Mouse (Mus musculus) heart, embryonic 11.5 days (tissue): Measurements from ENCODE around the gene Ppard. TPM values are rescaled to one million over a fixed set of nuclear protein-coding genes. Genes with fewer than 3 reads are reported as not detected.
A peak's percentile ranks its signal among the peaks of the same experiment; 100 is the strongest.

Experiments
- ATAC-seq: fragments of 200-750 bp; cut with Nextera tagmentation; replicated peaks from 2 replicates; pipeline ENCODE4 v1.8.0; 2017; ENCODE audit warnings: moderate library complexity; ENCODE audit not compliant: insufficient number of reproducible peaks, low FRiP score, low TSS enrichment
- H3K27ac ChIP-seq: fragments of 300-500 bp; sonication (generic); 2 replicates; pipeline ENCODE4 v1.5.1; 2014; ENCODE audit warnings: mild to moderate bottlenecking, low read depth, low read length
- H3K27me3 ChIP-seq: fragments of 300-500 bp; sonication (generic); 2 replicates; pipeline ENCODE4 v1.6.1; 2014; ENCODE audit warnings: mild to moderate bottlenecking, low read length, mixed read lengths; ENCODE audit not compliant: control insufficient read depth, insufficient read depth
- H3K36me3 ChIP-seq: fragments of 300-500 bp; sonication (generic); 2 replicates; pipeline ENCODE4 v1.6.1; 2014; ENCODE audit warnings: mild to moderate bottlenecking, low read length, moderate library complexity, mixed read lengths; ENCODE audit not compliant: control insufficient read depth, insufficient read depth
- H3K4me1 ChIP-seq: fragments of 300-500 bp; sonication (generic); 2 replicates; pipeline ENCODE4 v1.6.1; 2014; ENCODE audit warnings: low read length; ENCODE audit not compliant: control insufficient read depth, insufficient read depth
- H3K4me2 ChIP-seq: fragments of 300-500 bp; sonication (generic); 2 replicates; pipeline ENCODE4 v1.6.1; 2014; ENCODE audit warnings: mild to moderate bottlenecking, moderate library complexity
- H3K4me3 ChIP-seq: fragments of 300-500 bp; sonication (generic); 2 replicates; pipeline ENCODE4 v1.5.1; 2014; ENCODE audit warnings: low read depth, low read length
- H3K9ac ChIP-seq: fragments of 300-500 bp; sonication (generic); 2 replicates; pipeline ENCODE4 v1.6.1; 2014; ENCODE audit warnings: mild to moderate bottlenecking, low read depth, low read length, moderate library complexity
- H3K9me3 ChIP-seq: fragments of 300-500 bp; sonication (generic); replicated peaks from 2 replicates; pipeline ENCODE4 v1.6.1; 2016; ENCODE audit warnings: low read length; ENCODE audit not compliant: control insufficient read depth
- WGBS: fragments of 180-500 bp; shearing (Covaris S2); extraction: QIAGEN DNeasy Blood & Tissue Kit; methylation state at CpG from one replicate; pipeline ENCODE4 v1.1.7; 2014; ENCODE audit not compliant: insufficient replicate concordance; 5-methylcytosine and 5-hydroxymethylcytosine counted together
- polyA plus RNA-seq: library from polyadenylated mRNA; unstranded; fragments of >200 nt; fragmentation: Nextera tagmentation; extraction: Ambion mirVana; gene quantifications from 2 replicates; pipeline ENCODE4 v1.2.1, GENCODE M21; 2014

The Ppard gene
- polyA plus RNA-seq, 1 experiment from 2014 or later: 2.0 TPM

DNA sequence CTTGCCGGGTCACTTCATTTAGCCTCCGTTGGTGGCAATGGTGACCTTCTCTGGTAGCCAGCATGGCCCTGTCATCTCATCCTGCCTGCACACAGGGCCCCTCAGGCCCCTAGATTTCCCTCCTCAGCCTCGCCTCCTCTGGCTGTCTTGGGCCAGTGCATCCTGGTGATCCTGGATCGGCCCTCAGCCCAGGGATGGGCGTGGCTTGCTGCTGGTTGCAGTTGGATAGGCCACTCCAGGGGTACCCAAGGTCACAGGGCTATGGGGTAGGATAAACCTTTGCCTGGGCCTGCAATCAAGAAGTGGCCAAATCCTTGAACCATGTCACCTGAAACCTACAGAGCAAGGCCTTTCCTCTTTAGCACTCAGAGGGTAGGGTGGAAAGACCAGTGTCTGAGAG, 54.5 kb downstream of the Ppard start:
- Histone ChIP-seq H3K9ac (no peak overlapping the region), H3K36me3 (no peaks in the 10 kb centered on the region; the same call in 1 of the 2 replicates), H3K27me3 (no peaks in the 10 kb centered on the region), H3K27ac (no peak overlapping the region), H3K4me3 (no peak overlapping the region), H3K4me2 (no peak overlapping the region), H3K4me1 (peaks cover 14% of the 10 kb centered on the region), H3K9me3 (no peaks in the 10 kb centered on the region)
- 50% methylated on average over 5 of the region's 5 CpGs for WGBS
- ATAC-seq: no peak

DNA sequence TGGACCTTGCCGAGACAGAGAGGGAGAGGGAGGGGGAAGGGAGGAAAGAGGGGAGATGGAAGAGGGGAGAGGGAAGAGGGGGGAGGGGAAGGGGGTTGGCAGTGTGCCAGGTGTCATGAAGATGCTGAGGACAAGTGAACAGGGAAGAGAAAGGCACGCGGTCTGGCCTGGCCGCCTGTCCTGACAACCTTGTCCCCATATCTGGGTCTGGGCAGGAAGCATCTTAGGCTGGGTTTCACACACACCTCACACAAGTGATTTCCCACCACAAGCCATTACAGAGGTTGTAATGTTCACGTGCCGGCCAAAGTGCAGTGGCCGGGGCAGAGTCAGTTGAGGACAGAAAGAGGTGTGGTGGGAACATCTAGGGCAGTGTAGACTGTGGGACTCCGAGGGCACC, 55.1 kb downstream of the Ppard start:
- Histone ChIP-seq H3K4me3 (no peak overlapping the region), H3K9me3 (no peaks in the 10 kb centered on the region), H3K27me3 (no peaks in the 10 kb centered on the region), H3K9ac (no peak overlapping the region), H3K4me2 (no peak overlapping the region), H3K36me3 (no peaks in the 10 kb centered on the region; the same call in 1 of the 2 replicates), H3K4me1 (peaks cover 14% of the 10 kb centered on the region), H3K27ac (no peak overlapping the region)
- WGBS: 49% methylated on average over 8 of the region's 8 CpGs
- ATAC-seq: no peak; the same call in 1 of the 2 replicates

DNA sequence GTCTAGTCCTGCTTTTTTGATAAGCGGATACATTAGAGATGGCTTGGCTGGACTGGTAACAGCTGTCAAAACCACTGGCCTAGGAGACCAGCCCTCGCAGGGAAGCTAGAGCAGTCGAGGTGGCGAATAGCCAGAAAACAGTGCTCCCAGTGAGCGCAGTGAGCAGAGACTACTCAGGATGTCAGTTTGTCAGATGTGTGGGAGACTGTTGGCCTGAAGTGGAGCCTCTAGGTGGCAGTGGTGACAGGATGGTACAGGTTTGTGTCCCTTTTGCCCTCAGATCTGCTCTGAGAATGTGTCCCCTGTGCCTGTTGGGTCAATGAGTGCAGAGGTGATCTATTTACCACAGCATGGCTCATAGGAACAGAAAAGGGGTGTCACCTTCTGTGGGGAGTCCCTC, 55.5 kb downstream of the Ppard start:
- Histone ChIP-seq H3K4me1 (peaks cover 14% of the 10 kb centered on the region), H3K4me2 (no peak overlapping the region), H3K9ac (no peak overlapping the region), H3K27ac (no peak overlapping the region), H3K9me3 (no peaks in the 10 kb centered on the region), H3K27me3 (no peaks in the 10 kb centered on the region), H3K4me3 (no peak overlapping the region), H3K36me3 (no peaks in the 10 kb centered on the region; the same call in 1 of the 2 replicates)
- 61% methylated on average over 5 of the region's 5 CpGs for WGBS
- no peak for ATAC-seq

DNA sequence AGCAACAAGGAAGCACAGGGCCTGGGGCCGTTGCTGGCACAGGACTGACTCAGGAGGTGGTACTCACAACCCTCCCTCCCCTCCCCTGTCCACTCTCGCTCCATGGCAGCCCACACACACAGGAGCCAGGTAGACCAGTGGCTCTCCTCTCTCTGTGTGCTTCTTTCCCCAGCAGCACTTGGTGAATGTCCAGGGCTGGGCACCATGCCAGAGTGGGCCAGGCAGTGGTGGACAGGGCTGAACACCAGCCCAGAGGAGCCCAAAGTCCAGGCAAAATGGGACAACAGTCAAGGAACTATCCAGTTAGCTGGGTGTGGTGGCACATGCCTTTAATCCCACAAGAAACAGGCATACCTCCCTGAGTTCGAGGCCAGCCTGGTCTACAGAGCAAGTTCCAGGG, 57.8 kb downstream of the Ppard start:
- Histone ChIP-seq H3K4me1 (peaks cover 14% of the 10 kb centered on the region), H3K4me2 (no peak overlapping the region), H3K27ac (no peak overlapping the region), H3K9me3 (no peaks in the 10 kb centered on the region), H3K9ac (no peak overlapping the region), H3K36me3 (no peaks in the 10 kb centered on the region; the same call in 1 of the 2 replicates), H3K27me3 (no peaks in the 10 kb centered on the region), H3K4me3 (no peak overlapping the region)
- 83% methylated on average over 3 of the region's 3 CpGs for WGBS
- ATAC-seq: no peak

DNA sequence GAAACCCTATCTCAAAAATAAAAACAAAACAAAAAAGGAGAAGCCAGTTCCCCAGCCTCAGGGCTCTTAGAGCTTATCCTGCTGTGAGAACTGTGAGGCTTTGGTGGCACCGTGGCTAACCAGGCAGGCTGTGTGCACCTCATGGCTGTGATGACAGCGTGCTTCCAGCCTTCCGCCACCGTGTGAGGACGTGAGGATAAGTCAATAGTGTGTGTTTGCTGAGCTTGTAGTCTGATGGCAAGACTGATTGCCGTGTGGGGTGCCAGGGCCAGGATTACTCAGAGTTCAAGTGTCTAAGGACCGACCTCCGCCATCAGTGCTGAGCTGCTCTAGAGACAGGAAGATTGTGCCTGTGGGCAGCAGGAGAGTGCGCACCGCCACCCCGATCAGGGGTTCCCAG, 58.2 kb downstream of the Ppard start:
- H3K4me1 ChIP-seq: peaks cover 13% of the 10 kb centered on the region
- H3K9me3 ChIP-seq: no peaks in the 10 kb centered on the region
- ATAC-seq: no peak
- H3K4me3 ChIP-seq: no peak overlapping the region
- WGBS: 75% methylated on average over 11 of the region's 11 CpGs
- no peak overlapping the region for H3K27ac ChIP-seq
- H3K36me3 ChIP-seq: no peaks in the 10 kb centered on the region; the same call in 1 of the 2 replicates
- H3K4me2 ChIP-seq: no peak overlapping the region
- no peak overlapping the region for H3K9ac ChIP-seq
- no peaks in the 10 kb centered on the region for H3K27me3 ChIP-seq

DNA sequence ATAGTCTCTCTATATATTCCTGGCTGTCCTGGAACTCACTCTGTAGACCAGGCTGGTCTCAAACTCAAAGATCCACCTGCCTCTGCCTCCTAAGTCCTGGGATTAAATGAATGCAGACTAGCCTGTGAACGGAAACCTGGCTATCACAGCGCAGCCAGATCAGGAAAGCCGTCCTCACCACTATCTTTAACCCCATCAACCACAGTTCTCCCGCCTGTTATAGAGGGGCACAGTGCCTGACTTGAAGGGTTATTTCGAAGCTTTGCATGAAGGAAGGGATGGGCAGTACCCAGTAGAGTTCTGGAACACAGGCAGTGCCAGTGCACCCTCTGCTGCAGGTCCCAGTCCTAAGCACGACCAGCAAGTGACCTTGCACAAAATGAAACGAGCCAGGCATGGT, 58.8 kb downstream of the Ppard start:
- no peak overlapping the region for H3K4me2 ChIP-seq
- H3K27ac ChIP-seq: no peak overlapping the region
- no peak overlapping the region for H3K4me3 ChIP-seq
- 73% methylated on average over 7 of the region's 7 CpGs for WGBS
- no peaks in the 10 kb centered on the region for H3K27me3 ChIP-seq
- H3K4me1 ChIP-seq: peaks cover 12% of the 10 kb centered on the region
- no peak for ATAC-seq
- H3K9ac ChIP-seq: no peak overlapping the region
- no peaks in the 10 kb centered on the region; the same call in 1 of the 2 replicates for H3K36me3 ChIP-seq
- H3K9me3 ChIP-seq: no peaks in the 10 kb centered on the region

DNA sequence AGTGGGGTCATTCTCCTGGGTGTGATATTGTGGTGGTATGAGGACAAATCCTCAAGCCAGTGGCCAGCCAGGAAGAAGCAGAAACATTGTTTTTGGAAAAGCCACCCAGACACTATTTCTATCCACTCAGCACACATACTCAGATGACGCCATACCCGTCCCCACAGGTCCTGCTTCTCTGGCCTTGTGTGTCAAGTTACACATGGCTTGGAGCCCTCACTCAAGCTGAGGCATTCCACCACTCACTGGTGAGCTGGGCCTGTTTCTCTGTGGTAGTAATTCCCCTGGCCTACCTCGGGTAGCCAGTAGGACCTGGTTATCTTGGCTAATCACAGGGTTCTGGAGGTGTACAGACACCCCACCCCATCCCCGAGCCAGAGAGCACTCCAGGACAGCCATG, 61.2 kb downstream of the Ppard start:
- Histone ChIP-seq H3K9me3 (no peaks in the 10 kb centered on the region), H3K27me3 (no peaks in the 10 kb centered on the region), H3K4me3 (no peak overlapping the region), H3K36me3 (no peaks in the 10 kb centered on the region), H3K9ac (no peak overlapping the region), H3K4me2 (no peak overlapping the region), H3K4me1 (no peaks in the 10 kb centered on the region), H3K27ac (no peak overlapping the region)
- ATAC-seq: no peak
- 73% methylated on average over 4 of the region's 4 CpGs for WGBS

DNA sequence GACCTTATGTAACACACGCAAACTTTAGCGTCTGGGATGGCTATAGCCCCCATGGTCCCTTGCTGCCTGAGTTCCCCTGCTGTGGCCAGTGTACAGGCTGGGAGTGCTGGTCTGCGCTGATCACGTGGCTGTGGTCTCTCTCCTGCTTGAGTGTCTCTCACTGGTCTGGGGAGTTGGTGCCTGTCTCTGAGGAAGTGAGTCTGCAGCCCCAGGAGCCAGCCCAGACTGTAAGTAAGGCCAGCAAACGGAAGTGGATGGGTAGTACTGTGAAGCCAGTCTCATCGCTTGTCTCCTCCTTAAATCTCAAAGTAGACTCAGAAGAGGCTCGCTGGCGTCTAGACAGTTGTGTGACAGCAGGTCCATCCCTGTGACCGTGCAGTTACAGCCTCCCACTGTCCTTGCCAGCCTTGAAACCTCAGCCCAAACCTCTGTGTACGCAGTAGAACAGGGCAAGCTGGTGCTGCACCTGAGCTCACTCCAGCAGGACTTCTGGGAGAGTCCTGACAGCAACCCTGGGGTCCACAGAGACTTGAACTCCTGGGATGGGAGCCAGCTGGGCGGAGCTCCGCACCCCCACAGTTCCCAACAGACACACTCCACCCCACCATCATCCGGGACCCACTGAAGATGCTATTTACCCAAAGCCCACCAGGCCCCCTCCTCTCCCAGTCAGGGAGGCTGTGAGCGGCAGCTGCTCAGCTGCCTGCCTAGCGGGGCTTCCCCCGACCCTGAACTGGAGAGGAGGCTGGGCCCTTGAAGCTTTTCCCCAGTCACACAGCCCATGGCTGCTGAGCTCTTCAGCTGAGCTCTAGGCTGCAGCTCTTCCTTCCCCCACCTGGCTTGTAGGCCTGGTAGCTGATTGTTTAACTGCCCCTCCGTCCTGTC, 62.2 kb downstream of the Ppard start:
- Histone ChIP-seq H3K4me3 (no peak overlapping the region), H3K27me3 (no peaks in the 10 kb centered on the region), H3K9ac (peak overlapping the region; percentile 16; the same call in 1 of the 2 replicates), H3K4me2 (no peak overlapping the region), H3K36me3 (no peaks in the 10 kb centered on the region), H3K9me3 (no peaks in the 10 kb centered on the region), H3K4me1 (peaks cover 4% of the 10 kb centered on the region; the same call in 1 of the 2 replicates), H3K27ac (no peak overlapping the region)
- no peak for ATAC-seq
- 72% methylated on average over 17 of the region's 17 CpGs for WGBS

DNA sequence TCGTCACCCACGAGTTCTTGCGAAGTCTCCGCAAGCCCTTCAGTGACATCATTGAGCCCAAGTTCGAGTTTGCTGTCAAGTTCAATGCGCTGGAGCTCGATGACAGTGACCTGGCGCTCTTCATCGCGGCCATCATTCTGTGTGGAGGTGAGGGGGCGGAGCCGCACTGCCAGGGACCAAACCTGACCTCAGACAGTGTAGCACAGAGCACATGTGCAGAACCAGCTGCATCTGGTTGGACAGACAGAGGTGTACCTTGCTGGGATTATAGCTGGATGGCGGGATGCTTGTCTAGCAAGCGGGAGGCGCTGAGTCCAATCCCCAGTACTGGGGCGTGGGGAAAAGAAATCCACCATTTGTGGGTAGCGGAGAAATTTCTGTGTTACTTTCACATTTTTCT, 66.4 kb downstream of the Ppard start:
- Histone ChIP-seq H3K36me3 (no peaks in the 10 kb centered on the region), H3K27me3 (no peaks in the 10 kb centered on the region)
- WGBS: 90% methylated on average over 17 of the region's 17 CpGs

More for the DNA sequence above, 66.4 kb downstream of the Ppard start:
- Histone ChIP-seq H3K27ac (no peak overlapping the region), H3K4me3 (no peak overlapping the region), H3K4me2 (no peak overlapping the region), H3K4me1 (peaks cover 4% of the 10 kb centered on the region; the same call in 1 of the 2 replicates), H3K9me3 (no peaks in the 10 kb centered on the region), H3K9ac (no peak overlapping the region)
- ATAC-seq: no peak
